Mouse (Mus musculus) liver, embryonic 15.5 days (tissue): ENCODE measurements around the gene Zfp143. TPM values are rescaled to one million over a fixed set of nuclear protein-coding genes. Genes with fewer than 3 reads are reported as not detected.
"Not testable (repeated sequence)": the region's sequence is repeated elsewhere in the genome, so short reads cannot be mapped to it uniquely, and the experiment has no call there.

ENCODE experiments used
- ATAC-seq: fragments of 200-750 bp; cut with Nextera tagmentation; 2 replicates; pipeline ENCODE4 v1.8.0; 2017; ENCODE audit warnings: moderate number of reproducible peaks, mild to moderate bottlenecking, moderate library complexity; ENCODE audit not compliant: insufficient read depth
- H3K27ac ChIP-seq: fragments of 300-500 bp; sonication (generic); replicated peaks from 2 replicates; pipeline ENCODE4 v1.5.1; 2015; ENCODE audit warnings: mild to moderate bottlenecking, inconsistent platforms
- H3K27me3 ChIP-seq: fragments of 300-500 bp; sonication (generic); 2 replicates; pipeline ENCODE4 v1.6.1; 2015; ENCODE audit warnings: mild to moderate bottlenecking, inconsistent platforms
- H3K36me3 ChIP-seq: fragments of 300-500 bp; sonication (generic); replicated peaks from 2 replicates; pipeline ENCODE4 v1.6.1; 2015; ENCODE audit warnings: moderate library complexity, mild to moderate bottlenecking, inconsistent platforms
- H3K4me1 ChIP-seq: fragments of 300-500 bp; sonication (generic); replicated peaks from 2 replicates; pipeline ENCODE4 v1.6.1; 2015; ENCODE audit warnings: inconsistent platforms
- H3K4me2 ChIP-seq: fragments of 300-500 bp; sonication (generic); 2 replicates; pipeline ENCODE4 v1.6.1; 2015; ENCODE audit warnings: moderate library complexity, mild to moderate bottlenecking, inconsistent platforms
- H3K4me3 ChIP-seq: fragments of 300-500 bp; sonication (generic); replicated peaks from 2 replicates; pipeline ENCODE4 v1.5.1; 2015; ENCODE audit warnings: mild to moderate bottlenecking, inconsistent platforms
- H3K9ac ChIP-seq: fragments of 300-500 bp; sonication (generic); 2 replicates; pipeline ENCODE4 v1.6.1; 2015; ENCODE audit warnings: moderate library complexity, mild to moderate bottlenecking, inconsistent platforms
- H3K9me3 ChIP-seq: fragments of 300-500 bp; sonication (generic); replicated peaks from 2 replicates; pipeline ENCODE4 v1.6.1; 2016; ENCODE audit warnings: inconsistent platforms
- WGBS: fragments of 180-500 bp; shearing (Covaris S2); methylation state at CpG from one replicate; pipeline ENCODE4 v1.1.7; 2015; ENCODE audit warnings: mixed read lengths; ENCODE audit not compliant: insufficient replicate concordance; 5-methylcytosine and 5-hydroxymethylcytosine counted together
- polyA plus RNA-seq: library from polyadenylated mRNA; unstranded; fragments of >200 nt; fragmentation: Nextera tagmentation; extraction: Ambion mirVana; gene quantifications from 2 replicates; pipeline ENCODE4 v1.2.1, GENCODE M21; 2015

The Zfp143 gene
- polyA plus RNA-seq = 10.2 and 10.3 TPM in 2 replicates

DNA sequence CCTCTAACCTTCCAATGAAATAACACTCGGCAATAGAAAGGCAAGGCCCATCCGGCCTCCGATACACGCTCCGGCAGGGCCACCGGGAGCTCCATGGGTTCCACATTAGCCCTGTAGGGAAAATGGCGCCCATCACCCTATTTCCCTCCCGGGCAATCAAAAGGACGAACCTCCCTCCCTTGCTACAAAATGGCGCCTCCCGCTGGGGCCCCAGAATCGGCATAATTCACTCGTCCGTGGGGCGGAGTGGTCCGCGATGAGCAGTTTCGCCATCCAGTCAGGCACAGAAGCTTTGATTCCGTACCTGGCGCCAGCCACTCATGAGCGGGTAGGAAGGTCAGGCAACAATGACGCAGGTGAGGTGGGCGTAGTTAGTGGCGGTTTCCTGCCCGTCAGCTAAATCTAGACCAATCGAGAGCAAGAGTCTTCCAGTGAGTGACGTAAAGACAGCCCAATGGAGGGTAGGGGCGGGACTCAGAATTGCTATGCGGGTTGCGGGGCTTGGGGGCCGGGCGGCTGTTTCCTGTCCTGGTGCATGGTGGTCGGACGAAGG, at the start of gene Zfp143:
Zfp143 (plus strand) TSS at position 19 of the 553 bp plus-strand sequence.
- Histone ChIP-seq H3K27ac (peak within 1 kb of the TSS; percentile 100), H3K9ac (peak within 1 kb of the TSS; percentile 94), H3K9me3 (no peaks in the 10 kb centered on the region), H3K4me1 (peaks cover 33% of the 10 kb centered on the region), H3K4me3 (peak within 1 kb of the TSS; percentile 84), H3K36me3 (peaks cover 35% of the 10 kb centered on the region), H3K4me2 (peak within 1 kb of the TSS; percentile 79), H3K27me3 (no peaks in the 10 kb centered on the region)
- peak; percentile 95 for ATAC-seq
- WGBS = under 1% methylated on average over 34 of the region's 34 CpGs

DNA sequence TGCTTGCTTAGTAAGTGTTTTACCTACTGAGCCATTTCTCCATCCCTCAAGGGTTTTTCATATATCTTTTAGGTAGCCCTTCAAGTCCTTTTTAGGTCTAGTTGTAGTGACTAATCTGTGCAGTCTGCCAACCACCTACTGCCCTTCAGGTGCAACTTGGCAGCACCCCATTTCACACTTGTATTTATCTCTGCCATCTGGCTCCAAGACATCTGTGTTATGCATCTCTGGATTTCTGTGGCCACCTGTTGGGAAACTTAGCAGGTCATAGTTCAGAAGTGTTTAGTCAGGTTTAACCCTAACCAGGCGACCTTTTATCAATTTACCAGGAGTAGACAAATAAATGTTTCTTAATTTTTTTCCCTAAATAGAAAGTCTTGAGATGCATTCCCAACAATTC, 49.6 kb upstream of the Zfp143 start:
- no peak for ATAC-seq
- 24% methylated on average over 1 of the region's 1 CpGs for WGBS
- no peaks in the 10 kb centered on the region for H3K9me3 ChIP-seq
- H3K9ac ChIP-seq = no peak overlapping the region
- H3K27me3 ChIP-seq = peaks cover 6% of the 10 kb centered on the region; the same call in 1 of the 2 replicates
- H3K27ac ChIP-seq = no peak overlapping the region
- H3K4me1 ChIP-seq = peaks cover 9% of the 10 kb centered on the region
- H3K4me3 ChIP-seq = no peak overlapping the region
- H3K36me3 ChIP-seq = no peaks in the 10 kb centered on the region
- H3K4me2 ChIP-seq = no peak overlapping the region

DNA sequence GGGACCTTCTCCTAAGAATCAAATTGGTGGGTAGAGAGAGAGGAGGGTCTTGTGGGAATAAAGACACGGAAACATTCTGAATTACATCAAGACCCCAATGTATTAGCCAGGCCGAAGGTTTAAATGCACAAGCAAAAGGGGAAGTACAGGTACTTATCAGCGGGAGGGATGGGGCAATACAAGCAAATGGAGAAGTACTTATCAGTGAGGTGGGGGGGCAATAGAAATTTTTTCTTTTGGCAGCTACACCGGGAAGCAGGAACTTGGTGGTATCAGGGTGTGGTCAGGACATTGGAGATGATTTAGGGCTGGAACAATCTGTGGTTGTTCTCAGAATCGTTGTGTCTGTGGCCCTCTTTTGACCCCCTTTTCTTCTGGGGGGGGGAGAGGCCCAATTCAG, 46.7 kb upstream of the Zfp143 start:
- H3K27me3 ChIP-seq = no peaks in the 10 kb centered on the region
- peaks cover 9% of the 10 kb centered on the region for H3K4me1 ChIP-seq
- 48% methylated on average over 5 of the region's 5 CpGs for WGBS

GRCm38 (mm10) chr7:110018117-110018630, 42.8 kb upstream of the Zfp143 start, which contains the start of gene Ipo7:
Gene Ipo7 (plus strand): TSS chr7:110018274.
- H3K4me3 ChIP-seq = peak within 1 kb of the TSS; percentile 90
- no peaks in the 10 kb centered on the region for H3K9me3 ChIP-seq
- no peaks in the 10 kb centered on the region for H3K36me3 ChIP-seq
- H3K27ac ChIP-seq = peak within 1 kb of the TSS; percentile 83
- ATAC-seq = peak; percentile 93
- H3K27me3 ChIP-seq = no peaks in the 10 kb centered on the region
- WGBS = under 1% methylated on average over 48 of the region's 48 CpGs
- H3K9ac ChIP-seq = peak within 1 kb of the TSS; percentile 94
- peaks cover 34% of the 10 kb centered on the region for H3K4me1 ChIP-seq
- H3K4me2 ChIP-seq = peak within 1 kb of the TSS; percentile 87

More for the DNA sequence above, 46.7 kb upstream of the Zfp143 start:
- Histone ChIP-seq H3K9ac (no peak overlapping the region), H3K4me3 (no peak overlapping the region), H3K27ac (no peak overlapping the region), H3K4me2 (no peak overlapping the region), H3K9me3 (no peaks in the 10 kb centered on the region), H3K36me3 (no peaks in the 10 kb centered on the region)
- ATAC-seq = no peak

DNA sequence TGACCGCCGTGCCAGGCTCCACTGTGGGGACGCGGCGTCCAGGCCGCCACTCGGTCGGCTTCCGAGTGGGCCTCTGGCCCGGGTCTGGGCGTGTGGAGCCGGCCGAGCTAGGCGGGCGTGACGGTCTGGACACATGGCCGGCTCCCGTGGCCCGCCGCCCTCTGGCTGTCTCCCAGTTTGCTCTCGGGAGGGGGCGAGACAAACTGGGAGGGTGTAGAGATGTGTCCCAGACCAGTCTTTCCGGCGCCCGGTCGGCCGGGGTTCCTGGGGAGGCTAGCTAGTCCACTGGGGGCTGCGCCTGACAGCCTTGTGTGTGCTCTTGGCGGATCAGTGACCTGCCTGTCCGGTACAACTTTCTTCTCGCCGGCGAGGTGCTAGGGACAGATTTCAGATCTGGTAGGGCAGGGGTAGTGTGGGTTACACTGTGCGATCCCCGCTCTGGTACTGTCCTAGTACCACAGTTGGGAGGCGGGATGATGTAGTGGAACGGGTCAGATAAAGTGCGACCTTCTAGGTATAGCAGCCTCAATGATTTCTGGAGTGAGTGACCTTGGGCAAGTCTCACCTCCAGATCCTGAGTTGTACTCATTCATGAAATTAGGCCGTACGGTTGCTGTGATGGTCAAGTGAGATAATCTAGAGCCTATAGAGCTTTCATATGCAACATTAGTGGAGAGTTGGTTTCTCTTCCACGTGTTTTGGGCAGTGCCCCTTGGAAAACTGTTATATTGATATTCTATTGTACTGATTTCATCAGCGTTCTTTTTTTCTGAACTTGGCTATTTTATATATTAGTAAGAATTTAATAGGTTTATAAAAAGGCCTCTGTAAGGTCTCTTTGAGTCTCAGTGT, 42.2 kb upstream of the Zfp143 start:
- Histone ChIP-seq H3K9me3 (no peaks in the 10 kb centered on the region), H3K4me2 (peak overlapping the region; percentile 87), H3K27ac (peak overlapping the region; percentile 83), H3K4me3 (peak overlapping the region; percentile 90), H3K36me3 (no peaks in the 10 kb centered on the region), H3K27me3 (no peaks in the 10 kb centered on the region), H3K9ac (peak overlapping the region; percentile 94), H3K4me1 (peaks cover 35% of the 10 kb centered on the region)
- WGBS = under 1% methylated on average over 42 of the region's 42 CpGs
- peak; percentile 81 for ATAC-seq

GRCm38 (mm10) chr7:110023553-110023952, 37.5 kb upstream of the Zfp143 start:
- no peaks in the 10 kb centered on the region for H3K27me3 ChIP-seq
- H3K4me1 ChIP-seq = peaks cover 32% of the 10 kb centered on the region
- H3K4me3 ChIP-seq = no peak overlapping the region
- H3K27ac ChIP-seq = no peak overlapping the region
- no peak overlapping the region for H3K4me2 ChIP-seq
- H3K9ac ChIP-seq = no peak overlapping the region
- peaks cover 18% of the 10 kb centered on the region for H3K36me3 ChIP-seq
- no peaks in the 10 kb centered on the region for H3K9me3 ChIP-seq
- no peak for ATAC-seq
- 59% methylated on average over 1 of the region's 1 CpGs for WGBS

- no peak overlapping the region for H3K4me2 ChIP-seq
- no peaks in the 10 kb centered on the region for H3K27me3 ChIP-seq
- H3K4me1 ChIP-seq = peaks cover 13% of the 10 kb centered on the region
- no peaks in the 10 kb centered on the region for H3K9me3 ChIP-seq
- no peak overlapping the region for H3K9ac ChIP-seq
- H3K36me3 ChIP-seq = peaks cover 44% of the 10 kb centered on the region
- ATAC-seq = no peak
- 70% methylated on average over 2 of the region's 2 CpGs for WGBS
- H3K27ac ChIP-seq = no peak overlapping the region
- no peak overlapping the region for H3K4me3 ChIP-seq
Measured at GRCm38 (mm10) chr7:110026594-110026993, 34.4 kb upstream of the Zfp143 start.

GRCm38 (mm10) chr7:110028826-110029225, 32.2 kb upstream of the Zfp143 start:
- Histone ChIP-seq H3K9ac (no peak overlapping the region), H3K4me2 (no peak overlapping the region), H3K36me3 (peaks cover 65% of the 10 kb centered on the region), H3K27me3 (no peaks in the 10 kb centered on the region), H3K4me3 (no peak overlapping the region), H3K27ac (no peak overlapping the region), H3K9me3 (no peaks in the 10 kb centered on the region), H3K4me1 (0 out of 2 replicates have a peak, but pooled peaks cover 2% of the 10 kb centered on the region)
- no peak for ATAC-seq
- 74% methylated on average over 1 of the region's 1 CpGs for WGBS

- no peak for ATAC-seq
Measured at GRCm38 (mm10) chr7:110030342-110030741, 30.7 kb upstream of the Zfp143 start.

DNA sequence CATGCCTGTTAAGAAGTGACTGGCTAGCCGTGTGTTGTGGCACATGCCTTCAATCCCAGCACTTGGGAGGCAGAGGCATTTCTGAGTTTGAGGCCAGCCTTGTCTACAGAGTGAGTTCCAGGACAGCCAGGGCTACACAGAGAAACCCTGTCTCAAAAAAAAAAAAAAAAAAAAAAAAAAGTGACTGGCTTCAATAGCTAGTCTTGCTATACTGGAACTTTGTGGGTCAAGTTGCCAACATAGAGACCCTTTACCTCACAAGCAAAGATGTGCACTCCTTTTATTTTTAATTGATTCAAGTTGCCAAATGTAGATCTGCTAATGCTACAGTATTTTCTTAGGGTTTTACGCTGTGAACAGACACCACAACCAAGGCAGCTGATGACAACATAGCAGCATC, 3.3 kb upstream of the Zfp143 start:
- H3K9ac ChIP-seq, H3K9me3 ChIP-seq, H3K27ac ChIP-seq, H3K4me3 ChIP-seq, ATAC-seq, H3K4me2 ChIP-seq, H3K27me3 ChIP-seq: not testable (repeated sequence)
- Histone ChIP-seq H3K36me3 (peaks cover 47% of the 10 kb centered on the region), H3K4me1 (peaks cover 15% of the 10 kb centered on the region)
- 86% methylated on average over 2 of the region's 2 CpGs for WGBS

More at GRCm38 (mm10) chr7:110030342-110030741, 30.7 kb upstream of the Zfp143 start:
- Histone ChIP-seq H3K4me2 (no peak overlapping the region), H3K36me3 (peaks cover 77% of the 10 kb centered on the region), H3K27ac (no peak overlapping the region), H3K4me1 (0 out of 2 replicates have a peak, but pooled peaks cover 2% of the 10 kb centered on the region), H3K27me3 (no peaks in the 10 kb centered on the region), H3K9me3 (no peaks in the 10 kb centered on the region), H3K9ac (no peak overlapping the region), H3K4me3 (no peak overlapping the region)
- 73% methylated on average over 3 of the region's 3 CpGs for WGBS
